Mouse (Mus musculus): ENCODE measurements around the gene Atg9a. TPM values are rescaled to one million over a fixed set of nuclear protein-coding genes. Genes with fewer than 3 reads are reported as not detected.
"Not testable (repeated sequence)": the region's sequence is repeated elsewhere in the genome, so short reads cannot be mapped to it uniquely, and the experiment has no call there.

The Atg9a gene
- total RNA-seq (2022): 10 to 100 TPM; 67.6 to 77.9 (median 71.6) TPM

GRCm38 (mm10) chr1:75191622-75192402 lies at the start of gene Atg9a, which contains the start of gene Ankzf1:
Gene Atg9a (minus strand): TSS chr1:75192196.
Gene Ankzf1 (plus strand): TSS chr1:75192151.
- peak; percentile 98 for DNase-seq (ENCODE audit: low spot score)

GRCm38 (mm10) chr1:75239591-75239990 lies 47.6 kb upstream of the Atg9a start:
- peak; percentile 68 for DNase-seq (ENCODE audit: low spot score)

- DNase-seq (ENCODE audit: low spot score): peak; percentile 90
These were observed 44.4 kb upstream of the Atg9a start, which contains the start of gene Dnajb2 for GRCm38 (mm10) chr1:75236117-75237050. Gene Dnajb2 (plus strand): TSS chr1:75236406.

DNA sequence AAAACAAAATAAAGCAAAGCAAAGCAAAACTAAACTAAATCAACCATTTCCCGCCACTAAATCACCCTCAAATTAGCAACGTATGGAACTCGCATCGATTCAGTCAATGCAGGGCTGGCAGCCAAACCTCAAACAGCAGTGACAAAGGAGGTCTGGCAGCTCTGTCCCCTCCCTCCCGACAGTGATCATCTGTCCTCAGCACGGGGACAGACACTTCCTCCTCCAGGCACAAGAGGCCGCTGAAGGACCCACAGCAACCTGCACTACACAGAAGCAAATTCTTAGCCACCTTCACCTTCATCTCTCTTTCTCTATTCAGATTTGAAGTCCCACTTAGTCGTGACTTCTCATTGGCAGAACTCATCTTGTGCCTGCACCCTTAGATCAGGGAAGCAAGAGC lies 42.6 kb upstream of the Atg9a start:
- peak; percentile 64 for DNase-seq (ENCODE audit: low spot score)

DNA sequence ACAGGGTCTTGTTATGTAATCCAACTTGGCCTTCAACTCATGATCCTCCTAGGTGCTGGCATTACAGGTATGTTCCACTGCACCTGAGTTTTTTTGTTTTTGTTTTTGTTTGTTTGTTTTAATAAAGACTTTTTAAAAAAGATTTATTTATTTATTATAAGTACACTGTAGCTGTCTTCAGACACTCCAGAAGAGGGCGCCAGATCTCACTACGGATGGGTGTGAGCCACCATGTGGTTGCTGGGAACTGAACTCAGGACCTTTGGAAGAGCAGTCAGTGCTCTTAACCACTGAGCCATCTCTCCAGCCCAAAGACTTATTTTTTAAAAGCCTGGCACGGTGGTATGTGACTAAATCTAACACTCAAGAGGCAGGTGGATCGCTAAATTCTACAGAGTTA lies 40.5 kb upstream of the Atg9a start:
- not testable (repeated sequence) for DNase-seq (ENCODE audit: low spot score)

- DNase-seq (ENCODE audit: low spot score): no peak
These were observed 39.7 kb upstream of the Atg9a start, which contains the start of gene A630095N17Rik for GRCm38 (mm10) chr1:75231664-75232152. Gene A630095N17Rik (minus strand): TSS chr1:75232102.

- no peak for DNase-seq (ENCODE audit: low spot score)
These were observed 39.2 kb upstream of the Atg9a start for GRCm38 (mm10) chr1:75231224-75231623.

- DNase-seq (ENCODE audit: low spot score): no peak
These were observed 38.5 kb upstream of the Atg9a start for GRCm38 (mm10) chr1:75230335-75230994.

DNA sequence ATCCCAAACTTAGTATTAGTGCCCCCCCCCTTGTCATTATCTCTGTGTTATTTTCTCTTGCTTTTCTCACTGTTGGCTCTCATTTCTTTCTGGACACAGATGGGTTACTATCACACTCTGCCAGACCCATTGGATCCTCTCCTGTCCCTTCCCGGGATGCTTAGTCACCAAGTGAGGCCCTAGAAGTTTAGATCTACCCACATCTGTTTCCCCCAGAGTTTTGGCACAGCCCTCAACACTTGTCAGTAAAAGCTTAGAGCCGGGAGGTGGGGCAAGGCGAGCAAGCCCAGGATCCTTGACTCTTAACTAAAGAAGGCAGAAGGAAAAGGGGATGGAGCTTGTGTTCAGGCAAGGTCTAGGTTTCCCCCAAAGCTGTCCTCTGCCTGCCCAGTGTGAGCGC lies 37.2 kb upstream of the Atg9a start:
- no peak for DNase-seq (ENCODE audit: low spot score)

GRCm38 (mm10) chr1:75227653-75228052 lies 35.7 kb upstream of the Atg9a start:
- DNase-seq (ENCODE audit: low spot score): no peak

GRCm38 (mm10) chr1:75226138-75226537 lies 34.1 kb upstream of the Atg9a start:
- DNase-seq (ENCODE audit: low spot score): no peak

GRCm38 (mm10) chr1:75225473-75225872 lies 33.5 kb upstream of the Atg9a start:
- DNase-seq (ENCODE audit: low spot score): no peak

GRCm38 (mm10) chr1:75223532-75223931 lies 31.5 kb upstream of the Atg9a start:
- DNase-seq (ENCODE audit: low spot score): no peak

- no peak for DNase-seq (ENCODE audit: low spot score)
These were observed 30.9 kb upstream of the Atg9a start for GRCm38 (mm10) chr1:75222926-75223325.

GRCm38 (mm10) chr1:75221538-75221937 lies 29.5 kb upstream of the Atg9a start:
- no peak for DNase-seq (ENCODE audit: low spot score)

DNA sequence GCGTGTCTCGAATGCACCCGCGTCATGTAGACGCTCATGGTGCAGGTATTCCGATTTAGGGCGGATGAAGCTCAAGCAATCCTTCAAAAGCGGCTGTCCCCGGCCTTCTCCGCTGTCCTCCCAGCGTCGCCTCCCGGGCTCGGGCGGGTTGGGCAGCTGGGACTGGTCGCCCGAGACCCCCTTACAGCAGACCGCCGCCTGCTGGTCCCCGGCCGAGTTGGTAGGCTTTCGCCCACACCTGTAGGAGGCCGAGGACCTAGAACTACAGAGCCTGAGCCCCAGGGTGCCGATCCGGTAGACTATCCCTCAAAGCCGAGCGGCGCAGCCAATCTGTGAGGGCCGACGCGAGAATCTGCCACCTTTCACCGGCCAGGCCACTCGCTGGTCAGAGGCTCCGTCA lies 27.5 kb upstream of the Atg9a start, which contains the start of gene Tuba4a:
Gene Tuba4a (minus strand): TSS at position 335 of the 400 bp plus-strand sequence.
- no peak for DNase-seq (ENCODE audit: low spot score)

- peak; percentile 89 for DNase-seq (ENCODE audit: low spot score)
These were observed 27.1 kb upstream of the Atg9a start for GRCm38 (mm10) chr1:75219078-75219477.

GRCm38 (mm10) chr1:75218227-75219001 lies 26.4 kb upstream of the Atg9a start:
- DNase-seq (ENCODE audit: low spot score): peak; percentile 71

DNA sequence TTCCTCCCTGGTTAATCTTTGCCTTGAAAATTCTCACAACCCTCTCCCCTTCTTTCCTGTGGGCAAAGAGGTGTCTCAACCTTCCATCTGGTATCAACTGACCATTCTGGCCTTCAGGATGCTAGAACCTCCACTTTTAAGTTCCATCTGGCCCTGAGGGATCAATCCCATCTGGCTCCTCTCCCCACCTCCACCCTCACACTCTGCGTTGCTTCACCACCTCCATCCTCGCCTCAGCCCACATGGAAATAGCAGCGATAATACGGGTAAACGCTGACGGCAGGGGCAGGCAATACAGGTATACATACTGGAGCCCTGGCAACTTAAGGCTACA lies 25.9 kb upstream of the Atg9a start:
- no peak for DNase-seq (ENCODE audit: low spot score)

DNA sequence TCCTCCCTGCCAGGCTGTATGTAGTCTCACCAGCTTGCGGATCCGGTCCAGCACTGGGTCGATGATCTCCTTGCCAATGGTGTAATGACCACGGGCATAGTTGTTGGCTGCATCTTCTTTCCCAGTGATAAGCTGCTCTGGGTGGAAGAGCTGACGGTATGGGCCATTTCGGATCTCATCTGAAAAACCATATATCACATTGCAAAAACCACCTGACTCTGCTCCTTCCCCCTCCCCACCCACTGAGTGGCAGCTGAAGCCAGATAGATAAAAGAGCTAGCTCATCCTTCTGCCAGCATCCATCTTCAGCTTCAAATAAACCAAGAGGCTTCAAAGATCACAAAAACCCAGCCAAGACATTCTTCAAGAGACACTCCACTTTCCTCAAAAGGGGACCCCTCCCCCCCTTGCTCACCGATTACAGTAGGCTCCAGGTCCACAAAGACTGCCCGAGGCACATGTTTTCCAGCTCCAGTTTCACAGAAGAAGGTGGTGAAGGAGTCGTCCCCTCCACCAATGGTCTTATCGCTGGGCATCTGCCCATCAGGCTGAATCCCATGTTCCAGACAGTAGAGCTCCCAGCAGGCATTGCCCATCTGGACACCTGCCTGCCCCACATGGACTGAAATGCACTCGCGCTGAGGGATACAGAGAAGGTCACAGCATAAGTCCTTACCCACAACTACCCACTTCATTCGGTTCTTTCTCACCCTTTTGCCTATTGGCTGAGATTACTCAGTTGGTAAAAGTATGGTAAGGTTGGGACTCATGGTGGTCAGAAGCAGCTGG lies 25.0 kb upstream of the Atg9a start:
- peak; percentile 57 for DNase-seq (ENCODE audit: low spot score)

Data from heart, adult 8-10 months (tissue).